Mouse (Mus musculus) lung, adult 2 months (tissue): ENCODE measurements around the gene Panx3.

ENCODE experiments used
- CTCF ChIP-seq: fragments of 200-500 bp; IDR thresholded peaks from 2 replicates; pipeline ENCODE4 v1.5.1; 2011; ENCODE audit warnings: mild to moderate bottlenecking, low read length, control low read depth; ENCODE audit not compliant: insufficient read depth
- POLR2A ChIP-seq: fragments of 200-500 bp; IDR thresholded peaks from 2 replicates; pipeline ENCODE4 v1.6.1; 2011; ENCODE audit warnings: low read depth, mild to moderate bottlenecking, control low read depth, low read length, borderline replicate concordance; ENCODE audit errors: extremely low read depth

GRCm38 (mm10) chr9:37625129-37625528, 43.9 kb downstream of the Panx3 start:
- TF ChIP-seq CTCF (no peak), POLR2A (no peak)
